Mouse (Mus musculus) hindlimb bud, embryonic 11.5 days (tissue): ENCODE data around the gene Lhpp.

ENCODE experiments used
- DNase-seq: peaks from one replicate; pipeline ENCODE4 v3.0.0-alpha.2; 2012; ENCODE audit warnings: low read depth, low spot score; ENCODE audit errors: extremely low spot score

The Lhpp gene

DNA sequence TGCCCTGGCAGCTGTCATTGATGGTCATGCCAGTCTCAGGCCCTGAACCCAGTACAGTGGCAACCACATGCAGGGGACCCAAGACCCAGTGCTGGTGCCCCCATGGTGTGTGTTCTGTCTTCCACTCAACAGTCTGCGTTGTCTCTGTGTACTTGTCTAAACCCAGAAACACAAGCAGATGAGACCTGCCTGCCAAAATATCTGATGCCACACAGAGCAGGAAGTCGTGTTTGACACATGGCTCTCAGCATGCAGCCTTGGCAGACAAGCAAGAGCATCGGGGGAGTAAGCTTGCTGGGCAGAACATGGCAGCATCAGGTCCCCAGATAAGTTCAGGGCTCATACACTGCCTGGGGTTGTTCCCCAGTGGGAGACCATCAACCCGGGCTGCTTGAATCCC lies 68.7 kb downstream of the Lhpp start:
- DNase-seq: no peak

DNA sequence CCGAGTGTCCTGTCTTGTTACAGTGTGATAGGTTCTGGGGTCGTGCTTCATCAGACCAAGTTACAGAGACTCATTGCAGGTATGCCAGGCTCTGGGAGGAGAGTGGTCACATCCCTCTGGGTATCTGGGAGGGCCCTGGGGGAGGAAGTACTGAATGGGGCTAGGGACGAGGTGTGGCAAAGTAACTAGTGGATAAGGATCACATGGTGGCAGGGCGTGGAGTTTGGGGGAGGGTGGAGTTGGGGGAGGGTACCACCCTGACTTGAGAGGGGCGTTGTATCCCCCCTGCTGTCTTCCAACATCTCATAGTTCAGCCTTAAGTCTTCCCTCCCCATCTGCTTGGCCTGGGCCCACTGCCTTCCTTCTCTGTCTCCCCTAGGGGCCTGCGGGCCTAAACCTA lies 69.1 kb downstream of the Lhpp start:
- no peak for DNase-seq

DNA sequence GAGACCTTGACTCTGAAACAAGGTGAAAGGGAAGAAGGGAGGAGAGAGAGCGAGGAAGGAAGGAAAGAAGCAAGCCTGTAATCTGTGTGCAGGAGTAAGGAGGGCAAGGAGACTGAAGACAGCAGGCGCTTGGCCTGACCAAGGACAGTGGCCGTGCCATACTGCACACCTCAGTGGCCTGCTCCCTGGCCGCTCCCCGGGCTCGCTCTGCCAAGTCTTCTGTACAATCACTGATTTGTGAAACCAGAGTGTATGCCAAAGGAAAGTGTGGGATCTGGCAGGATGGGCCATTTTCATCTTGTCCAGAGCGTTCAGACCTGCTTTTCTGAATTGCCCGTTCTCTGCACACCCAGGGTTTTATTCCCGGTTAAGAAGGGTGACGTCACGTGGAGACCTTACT lies 70.9 kb downstream of the Lhpp start:
- DNase-seq: no peak

DNA sequence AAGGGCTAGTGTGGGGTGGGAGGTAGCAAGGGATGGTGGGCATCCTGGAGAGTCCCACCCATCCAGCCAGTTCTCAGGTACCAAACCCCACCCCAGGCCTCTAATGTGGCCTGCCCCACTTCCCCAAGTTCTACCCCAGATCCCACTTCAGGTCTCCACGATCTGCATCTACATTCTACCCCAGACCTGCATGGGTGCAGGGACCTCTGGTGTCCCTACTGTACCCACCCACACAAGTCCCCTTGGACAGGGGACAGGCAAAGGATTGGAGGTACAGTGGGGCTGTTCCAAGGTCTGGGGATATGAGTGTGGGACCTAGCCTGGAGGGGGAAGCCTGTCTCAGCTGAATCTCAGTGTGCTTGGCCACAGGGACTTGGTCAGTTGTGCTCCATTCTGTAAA lies 71.4 kb downstream of the Lhpp start:
- no peak for DNase-seq

DNA sequence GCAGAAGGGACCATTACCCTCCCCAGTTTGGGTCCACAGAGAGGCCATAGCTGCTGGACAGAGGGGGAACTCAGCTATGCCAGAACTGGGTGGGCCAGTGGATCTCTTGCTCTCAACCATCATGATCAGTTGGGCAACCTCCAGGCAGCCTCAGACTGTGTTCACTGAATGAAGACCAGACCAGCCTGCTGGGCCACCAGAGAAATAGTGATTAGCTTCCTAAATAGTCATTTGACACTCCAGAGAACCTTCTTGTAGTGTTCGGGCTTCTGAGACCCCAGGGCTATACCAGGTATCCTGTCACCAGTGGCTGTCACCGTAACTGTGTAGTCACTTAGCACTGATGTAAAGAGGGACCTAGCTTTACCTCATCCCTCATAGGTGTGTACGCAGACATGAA lies 71.9 kb downstream of the Lhpp start:
- DNase-seq: no peak

DNA sequence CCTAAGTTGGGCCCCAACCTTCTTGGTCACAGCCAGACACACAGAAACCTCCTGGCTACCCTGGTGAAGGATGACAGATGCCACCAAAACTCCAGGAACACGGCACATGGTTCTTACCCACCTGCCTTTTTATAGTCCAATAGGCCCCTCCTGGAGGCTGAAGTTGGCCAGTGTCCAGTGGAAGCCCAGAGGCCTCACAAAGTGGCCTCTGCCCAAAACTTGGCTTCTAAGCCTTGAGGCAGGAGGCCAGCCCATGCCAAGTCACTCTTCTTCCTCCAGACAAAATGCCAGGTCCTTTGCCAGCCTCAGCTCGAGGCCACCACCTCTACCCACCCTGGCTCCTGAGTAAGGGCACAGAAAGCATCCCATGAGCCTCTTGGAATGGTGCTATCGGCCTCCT lies 72.5 kb downstream of the Lhpp start:
- no peak for DNase-seq

DNA sequence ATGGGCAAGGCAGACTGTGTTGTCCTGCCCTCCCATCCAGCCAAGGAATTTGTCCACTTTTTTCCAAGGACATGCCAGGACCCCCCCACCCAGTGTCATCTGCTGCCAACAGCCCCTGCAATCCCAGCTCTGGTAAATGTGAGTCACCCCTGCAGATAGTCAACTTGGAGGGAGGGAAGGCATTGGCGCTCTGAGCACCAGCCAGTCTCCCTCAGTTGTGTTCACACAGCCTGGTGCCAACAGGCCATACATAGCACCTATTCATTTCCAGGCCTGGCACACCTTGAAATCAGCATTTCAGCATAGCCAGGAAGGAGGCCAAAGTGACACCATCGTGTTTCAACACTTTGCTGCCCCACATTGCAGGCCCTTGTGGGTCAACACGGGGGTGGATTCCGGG lies 73.5 kb downstream of the Lhpp start:
- no peak for DNase-seq

DNA sequence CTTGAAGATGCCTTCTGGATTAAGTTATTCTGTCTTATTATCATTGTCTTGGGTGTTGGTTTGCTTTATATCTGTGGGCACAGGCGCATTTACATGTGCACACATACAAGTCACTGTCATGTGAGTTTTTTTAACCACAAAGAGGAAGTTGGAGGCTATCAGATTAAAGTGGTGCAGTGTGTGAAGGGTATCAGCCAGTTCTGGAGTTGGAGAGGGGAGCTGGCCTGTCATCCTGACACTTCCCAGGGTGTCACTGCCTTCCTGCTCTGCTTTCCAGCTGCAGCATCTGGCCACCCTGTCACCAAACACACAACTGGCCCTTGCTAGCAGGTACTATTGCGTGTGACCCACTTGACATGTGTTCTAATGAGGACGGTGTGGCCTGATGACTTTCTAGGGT lies 76.1 kb downstream of the Lhpp start:
- DNase-seq: no peak

DNA sequence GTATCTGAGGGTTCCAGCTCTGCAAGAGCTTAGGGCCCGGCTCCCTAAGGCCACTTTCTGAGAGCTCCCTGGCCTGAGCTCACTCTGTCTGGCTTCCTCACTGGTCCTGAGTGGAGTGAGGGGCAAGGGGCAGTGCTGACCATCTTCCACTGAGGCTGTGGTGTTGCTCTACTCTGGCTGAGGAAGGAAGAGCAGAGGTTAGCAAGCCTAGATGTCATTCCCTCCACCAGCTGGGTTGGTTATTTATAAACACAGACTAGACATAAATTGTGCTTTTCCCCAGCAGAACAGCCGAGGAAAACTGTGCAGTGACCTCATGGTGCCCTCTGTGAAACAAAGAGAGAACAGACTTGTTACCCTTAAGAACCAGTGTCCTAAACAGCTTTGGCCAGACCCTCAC lies 77.5 kb downstream of the Lhpp start:
- no peak for DNase-seq

DNA sequence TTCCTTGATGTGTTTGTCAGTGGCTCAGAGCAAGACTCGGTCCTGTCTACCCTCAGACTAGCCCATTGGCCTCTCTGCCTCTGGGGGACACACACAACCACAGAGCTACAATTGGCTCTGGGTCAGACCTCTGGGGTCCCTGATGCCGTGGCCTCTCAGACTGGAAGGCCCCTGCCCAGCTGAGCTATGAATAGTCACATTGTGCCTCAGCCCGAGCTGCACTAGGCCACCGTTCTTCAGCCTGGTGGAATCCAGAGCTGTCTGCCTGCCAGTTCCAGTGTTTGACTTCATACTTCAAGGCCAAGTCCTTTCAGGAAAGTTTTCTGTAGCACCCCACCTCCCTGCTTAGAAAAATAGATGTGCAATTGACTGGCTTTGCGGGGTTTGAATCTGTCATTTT lies 78.3 kb downstream of the Lhpp start:
- no peak for DNase-seq

DNA sequence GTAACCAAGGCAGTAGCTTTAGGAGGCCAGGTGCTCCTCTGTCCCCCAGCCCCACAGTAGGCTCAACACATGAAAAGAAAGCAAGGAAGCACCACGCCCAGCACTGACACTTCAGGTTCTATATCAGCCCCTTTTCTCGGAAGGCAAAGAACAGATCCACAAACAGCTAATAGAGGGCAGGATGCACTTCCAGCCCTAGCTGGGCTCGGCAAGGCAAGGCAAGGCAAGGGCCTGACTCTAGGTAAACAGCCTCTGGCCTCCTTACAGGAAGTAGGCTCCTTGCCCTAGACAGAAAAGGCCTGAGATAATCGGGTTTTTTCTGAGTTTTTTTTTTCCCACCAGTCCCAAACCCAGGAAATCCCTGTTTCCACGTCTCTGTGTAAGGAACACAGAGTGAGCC lies 79.3 kb downstream of the Lhpp start:
- no peak for DNase-seq

DNA sequence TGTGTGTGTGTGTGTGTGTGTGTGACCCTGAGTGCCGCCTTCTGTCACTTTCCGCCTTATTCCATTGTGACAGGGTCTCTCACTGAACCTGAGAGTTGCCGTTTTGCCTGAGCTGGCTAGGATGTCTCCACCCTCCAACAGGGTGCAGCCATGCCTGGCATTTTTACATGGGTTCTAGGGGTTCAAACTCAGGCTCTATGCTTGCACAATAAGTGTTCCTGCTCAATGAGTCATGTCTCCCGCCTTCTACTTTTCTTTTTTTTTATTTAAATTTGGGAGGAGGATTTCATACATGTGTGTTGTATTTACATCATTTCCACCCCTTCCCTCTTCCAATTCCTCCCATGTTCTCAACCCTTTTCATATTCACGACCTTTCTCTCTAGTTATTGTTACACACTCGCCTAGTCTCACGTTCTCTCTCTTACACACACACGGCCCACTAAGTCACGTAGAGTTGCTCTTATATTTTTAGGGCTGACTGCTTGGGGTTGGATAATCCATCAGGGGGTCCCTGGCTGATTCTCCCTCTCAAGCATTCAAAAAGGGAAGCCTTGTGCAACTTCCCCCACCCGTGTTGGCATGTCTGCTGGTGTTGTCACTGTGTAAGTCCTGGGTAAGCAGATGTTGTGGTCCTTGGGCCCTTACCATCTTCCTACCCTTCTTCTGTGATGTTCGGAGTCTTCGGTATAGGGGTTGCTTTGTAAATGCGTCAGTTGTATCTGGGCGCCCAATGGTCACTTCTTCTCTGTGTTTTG lies 80.5 kb downstream of the Lhpp start:
- no peak for DNase-seq

DNA sequence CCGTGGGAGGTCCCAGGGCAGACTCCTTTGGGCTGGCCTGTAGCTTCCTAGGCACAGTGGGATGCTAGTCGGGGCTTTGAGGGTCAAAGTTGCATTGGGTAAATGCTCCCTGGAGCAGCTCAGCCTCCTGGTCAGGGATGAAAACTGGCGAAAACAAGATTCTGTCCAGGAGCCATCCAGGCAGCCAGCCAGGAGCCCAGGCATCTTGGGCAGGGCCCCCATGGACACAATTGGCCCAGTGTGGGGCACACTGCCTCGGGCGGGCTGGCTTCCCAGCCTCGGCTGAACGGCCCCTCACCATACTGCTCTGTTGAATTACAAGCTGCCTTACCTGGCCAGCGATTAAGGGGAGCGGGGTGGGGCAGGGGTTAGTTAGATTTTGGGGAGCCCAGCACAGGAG lies 82.3 kb downstream of the Lhpp start:
- no peak for DNase-seq

DNA sequence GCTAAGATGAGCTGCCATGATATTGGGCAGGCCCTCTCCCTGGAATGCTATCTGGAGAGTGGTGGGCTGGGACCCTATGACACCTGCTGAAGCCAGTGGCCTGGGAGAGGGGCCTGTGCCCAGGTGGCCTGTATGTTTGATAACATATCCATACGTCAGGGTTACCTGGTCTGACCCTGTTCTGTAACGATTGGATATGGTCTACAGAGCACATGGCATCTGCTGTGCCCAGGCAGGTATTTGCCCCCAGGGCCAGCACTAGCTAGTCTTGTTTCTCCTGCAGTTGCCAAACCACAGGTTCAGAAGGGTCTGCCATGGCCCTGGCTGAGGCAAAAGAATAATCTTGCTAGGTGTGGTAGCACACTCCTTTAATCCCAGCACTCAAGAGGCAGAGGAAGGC lies 83.1 kb downstream of the Lhpp start:
- DNase-seq: no peak

DNA sequence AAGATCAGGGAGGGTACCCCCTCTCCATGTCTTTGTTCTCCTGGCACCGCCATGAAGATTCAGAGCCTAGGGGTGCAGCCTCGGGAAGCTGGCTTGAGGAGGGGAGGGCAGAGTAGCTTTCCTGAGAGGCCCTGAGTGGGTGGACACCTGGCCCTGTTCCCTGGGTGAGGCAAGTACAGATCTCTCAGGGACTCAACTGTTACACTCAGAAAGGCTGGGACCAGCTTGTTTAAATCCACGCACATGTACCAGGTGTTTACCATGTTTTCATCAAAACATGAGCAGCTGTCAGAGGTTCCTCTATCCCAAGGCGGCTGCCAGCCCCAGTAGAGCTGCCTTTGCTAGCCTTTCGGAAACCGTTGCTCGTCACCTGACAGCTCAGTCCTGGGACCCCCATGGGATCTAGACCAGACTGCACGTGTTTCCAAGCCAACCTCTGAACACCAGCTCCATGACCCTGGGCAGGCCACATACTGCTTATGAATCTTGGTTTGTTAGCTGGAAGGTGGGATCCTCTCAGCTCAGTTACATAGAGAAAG lies 86.9 kb downstream of the Lhpp start:
- no peak for DNase-seq

DNA sequence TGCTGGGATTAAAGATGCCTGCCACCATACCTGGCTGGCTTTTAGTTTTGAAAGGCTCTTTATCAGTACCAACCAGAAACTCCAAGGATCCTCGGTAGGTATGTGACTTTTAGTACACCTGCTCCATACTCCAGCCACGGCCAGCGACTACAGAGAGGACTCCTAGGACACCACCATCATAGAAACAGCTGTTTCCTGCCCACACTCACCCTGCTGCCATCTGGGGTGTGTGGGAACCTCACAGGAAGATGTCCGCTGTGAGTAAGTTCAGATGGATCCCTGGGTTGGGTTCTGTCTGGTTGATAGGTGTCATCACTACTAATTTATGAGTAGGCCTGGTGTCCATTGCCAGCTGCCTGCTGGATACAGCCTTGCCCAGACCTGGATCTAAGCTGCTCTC lies 88.3 kb downstream of the Lhpp start:
- no peak for DNase-seq

DNA sequence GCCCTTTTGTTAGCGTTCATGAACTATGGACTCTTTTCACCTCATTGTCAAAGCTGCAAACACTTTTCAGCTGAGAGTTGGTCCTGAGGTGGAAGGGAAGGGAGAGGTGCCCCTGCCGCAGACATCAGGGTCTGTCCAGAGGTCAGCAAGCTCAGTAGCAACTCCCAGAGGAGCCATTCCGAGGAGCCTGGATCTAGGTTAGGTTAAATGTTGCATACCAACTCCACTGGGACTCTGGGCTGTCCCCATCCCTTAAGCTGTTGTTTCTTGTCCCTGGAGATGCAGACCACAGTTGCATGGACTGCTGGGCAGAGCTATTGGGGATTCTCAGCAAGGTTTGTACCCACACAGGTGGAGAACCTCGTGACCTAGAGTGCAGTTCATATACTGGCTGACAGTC lies 88.7 kb downstream of the Lhpp start:
- no peak for DNase-seq

DNA sequence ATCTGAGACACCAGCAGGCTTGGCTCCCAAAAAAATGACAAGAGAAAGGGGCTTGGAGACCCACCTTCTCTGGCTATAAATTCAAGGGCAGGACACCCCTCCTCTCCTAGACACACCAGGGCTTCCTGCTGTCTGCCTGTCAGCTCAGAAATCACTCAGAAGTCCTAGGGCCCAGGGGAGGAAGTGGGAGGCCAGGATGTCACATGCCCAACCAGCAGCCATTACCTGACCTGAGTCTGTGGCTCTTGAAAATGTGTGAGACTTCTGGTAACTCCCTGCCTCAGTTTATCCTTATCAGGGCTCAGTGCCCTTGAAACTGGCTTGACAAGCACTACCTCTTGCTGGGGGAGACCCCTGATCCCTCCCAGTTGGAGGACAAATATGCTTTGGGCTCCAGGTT lies 89.2 kb downstream of the Lhpp start:
- no peak for DNase-seq

DNA sequence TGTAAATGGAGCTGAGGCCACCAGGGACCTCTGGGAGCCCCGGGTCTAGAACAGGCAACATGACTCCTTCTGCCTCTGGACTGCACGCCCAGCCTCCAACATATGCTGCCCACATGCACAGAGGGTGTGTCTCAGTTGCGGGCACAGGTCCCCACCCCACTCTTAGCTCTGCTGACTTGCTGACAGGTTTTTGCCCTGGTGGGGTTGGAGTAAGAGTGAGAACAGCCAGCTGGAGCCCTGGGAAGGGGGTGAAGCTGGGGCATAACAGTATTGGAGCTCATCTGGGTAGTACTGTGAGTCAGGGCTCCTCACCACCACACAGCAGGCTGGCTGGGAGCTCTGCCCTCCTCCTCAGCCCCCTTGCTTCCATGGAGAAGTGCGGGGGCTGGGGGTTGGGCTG lies 89.7 kb downstream of the Lhpp start:
- no peak for DNase-seq

DNA sequence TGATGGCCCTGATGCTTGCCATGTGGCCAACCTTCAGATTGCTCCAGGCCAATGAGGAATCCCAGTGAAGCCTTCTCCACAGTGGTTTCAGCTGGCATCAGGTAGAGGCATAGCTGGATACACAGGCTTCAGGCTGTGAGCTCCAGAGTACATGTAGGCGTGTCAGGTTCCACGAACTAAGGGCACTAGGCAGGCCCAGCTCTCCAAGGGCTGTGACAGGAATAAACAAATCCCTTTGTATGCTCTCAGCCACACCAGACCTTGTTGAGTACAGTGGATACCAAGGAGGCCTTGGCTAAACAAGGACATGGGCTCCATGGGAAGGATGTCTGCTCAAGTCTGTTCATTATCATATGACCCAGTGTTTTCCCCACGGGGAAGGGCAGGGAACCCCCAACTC lies 91.0 kb downstream of the Lhpp start:
- no peak for DNase-seq

DNA sequence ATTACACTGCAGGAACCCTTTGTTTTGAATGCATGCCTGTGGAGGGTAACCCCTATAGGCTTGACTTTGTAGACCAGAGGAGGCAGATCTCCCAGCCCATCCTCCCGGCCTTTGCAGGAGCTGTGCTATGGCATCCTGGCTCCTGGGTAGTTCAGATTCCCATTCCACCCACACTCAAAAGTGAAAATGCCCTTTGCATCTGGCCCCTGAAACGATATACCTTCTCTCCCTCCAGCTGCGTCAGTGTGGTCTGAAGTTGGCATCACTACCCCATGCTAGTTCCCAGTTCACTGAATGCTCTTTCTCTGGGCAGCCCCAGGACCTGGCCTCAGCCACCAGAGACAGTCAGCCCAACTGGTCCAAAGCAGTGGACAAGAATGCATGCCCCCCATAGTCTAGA lies 91.6 kb downstream of the Lhpp start:
- DNase-seq: no peak

DNA sequence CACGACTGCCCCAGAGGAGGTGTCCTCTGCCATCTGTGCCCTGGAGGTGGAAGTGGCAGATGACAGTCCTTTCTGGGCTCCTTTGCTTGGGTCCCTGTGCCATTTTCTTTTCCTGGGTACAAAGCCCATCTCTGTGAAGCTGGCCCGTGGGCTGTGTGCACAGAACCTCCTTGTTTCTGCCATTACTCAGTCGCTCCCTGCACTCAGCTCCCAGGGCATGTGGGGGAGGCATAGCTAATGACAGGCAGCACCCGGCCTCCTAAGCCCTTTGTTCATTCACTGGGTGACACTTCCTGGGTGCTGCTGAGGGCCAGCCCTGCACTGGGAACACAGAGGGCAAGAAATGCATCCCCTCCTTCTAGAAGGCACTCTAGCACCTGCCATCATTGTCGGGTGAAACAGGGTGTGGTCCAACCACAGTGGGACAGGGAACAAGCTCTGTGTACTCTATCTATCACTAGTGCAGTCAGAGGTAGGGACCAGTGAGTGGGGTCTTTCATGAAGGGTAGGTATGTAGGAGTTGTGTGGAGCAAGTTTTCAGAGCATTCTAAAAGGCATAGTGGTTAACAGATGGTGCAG lies 92.1 kb downstream of the Lhpp start:
- no peak for DNase-seq
